Comparison of ENCODE assay signal across 1 mouse cellular context in the genomic region with DNA sequence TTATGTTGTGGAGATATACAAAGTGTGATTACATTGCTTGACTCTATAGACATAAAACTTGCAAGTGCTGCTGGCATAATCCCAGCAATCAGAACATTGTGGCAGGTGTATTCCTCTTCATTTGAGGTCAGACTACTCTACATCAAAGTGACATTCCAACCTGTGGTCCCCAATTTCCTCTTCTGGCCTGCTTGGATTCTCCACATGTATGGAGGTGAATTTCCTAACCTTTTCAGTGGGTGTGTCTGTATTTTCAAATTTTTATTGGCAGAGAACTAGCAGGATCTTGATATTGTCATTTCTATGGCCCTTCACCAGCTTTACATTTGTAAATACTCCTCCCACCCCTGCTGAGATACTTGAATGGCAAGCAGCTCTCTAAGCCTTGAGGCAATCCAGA. TPM values are rescaled to one million over a fixed set of nuclear protein-coding genes. Genes with fewer than 3 reads are reported as not detected.
"Had no signal": no experiment of that assay in that cellular context is flagged by ENCODE, and none has a peak within 500 bp of the region (broad histone marks: within the 10 kb centered on the region; RNA-seq: fewer than 3 reads in every experiment).

No protein-coding gene starts in this region.

RNA-seq across cellular contexts. Expression of a gene that starts 46.8 kb away (rescaled TPM):
- total RNA-seq: monocyte, adult 5-6 weeks had no signal
